Mouse (Mus musculus): Measurements from ENCODE around the gene Mettl24. TPM values are rescaled to one million over a fixed set of nuclear protein-coding genes. Genes with fewer than 3 reads are reported as not detected.

Gene Mettl24
- polyA plus RNA-seq (2015; fragmentation: Nextera tagmentation; extraction: Ambion mirVana) = 17.1 and 21.6 TPM in 2 replicates

DNA sequence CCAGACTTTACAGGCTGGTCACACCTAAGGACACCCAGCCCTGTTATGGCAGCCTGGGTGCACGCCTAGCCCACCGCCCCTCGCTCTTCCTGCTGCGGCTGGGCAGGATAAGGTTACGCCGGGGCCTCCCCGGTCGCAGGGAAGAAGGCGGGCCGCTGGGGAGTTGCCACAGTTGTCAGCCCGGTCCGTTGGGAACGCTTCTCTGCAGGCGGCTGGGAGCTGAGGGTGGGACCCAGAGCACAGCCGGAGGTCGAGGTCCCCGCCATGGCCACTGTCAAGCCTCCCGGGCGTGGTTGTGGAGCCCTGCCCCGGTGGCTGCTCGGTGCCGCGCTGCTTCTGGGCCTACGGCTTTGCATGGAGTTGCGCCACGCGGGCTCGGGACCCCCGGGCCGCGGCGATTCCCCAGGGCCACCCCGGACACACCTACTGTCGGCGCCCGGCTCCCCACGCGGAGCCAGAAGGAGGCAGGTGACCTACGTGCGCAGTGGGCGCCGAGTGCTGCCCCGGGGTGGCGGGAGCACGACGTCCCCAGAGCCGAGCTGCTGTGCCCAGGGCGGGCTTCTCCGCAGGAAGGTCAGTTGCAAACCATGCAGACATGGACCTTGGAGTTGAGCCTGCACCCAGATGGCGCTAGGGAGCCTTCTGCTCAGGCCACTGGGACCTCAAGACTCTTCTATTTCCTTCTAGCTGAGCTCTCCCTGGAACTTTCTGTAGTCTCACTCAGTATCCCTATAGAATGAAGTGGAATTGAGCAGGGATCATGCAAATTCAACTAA, at the start of gene Mettl24:
Gene Mettl24 (plus strand): TSS at position 191 of the 776 bp plus-strand sequence.
- Histone ChIP-seq H3K27ac (ENCODE audit: low read length) (peak within 1 kb of the TSS; percentile 75), H3K4me3 (ENCODE audit: low read depth, low read length) (peak within 1 kb of the TSS; percentile 53), H3K4me2 (replicated peaks; ENCODE audit: low read depth, low read length) (peak within 1 kb of the TSS; percentile 98), H3K9ac (replicated peaks; ENCODE audit: low read depth) (peak within 1 kb of the TSS; percentile 59), H3K36me3 (ENCODE audit: insufficient read depth, low read length) (no peaks in the 10 kb centered on the region), H3K27me3 (replicated peaks; ENCODE audit: insufficient read depth, low read length) (no peaks in the 10 kb centered on the region), H3K9me3 (ENCODE audit: low read length) (no peaks in the 10 kb centered on the region), H3K4me1 (ENCODE audit: insufficient read depth, low read depth, low read length) (no peaks in the 10 kb centered on the region)
- peak; percentile 88 for TF ChIP-seq CTCF (IDR thresholded peaks at IDR 0.05)
- no peak for TF ChIP-seq EP300 (IDR thresholded peaks at IDR 0.05)
- ATAC-seq = peak; percentile 93
- under 1% methylated on average over 45 of the region's 50 CpGs for WGBS
- DNase-seq (ENCODE audit: low spot score) = peak; percentile 89

DNA sequence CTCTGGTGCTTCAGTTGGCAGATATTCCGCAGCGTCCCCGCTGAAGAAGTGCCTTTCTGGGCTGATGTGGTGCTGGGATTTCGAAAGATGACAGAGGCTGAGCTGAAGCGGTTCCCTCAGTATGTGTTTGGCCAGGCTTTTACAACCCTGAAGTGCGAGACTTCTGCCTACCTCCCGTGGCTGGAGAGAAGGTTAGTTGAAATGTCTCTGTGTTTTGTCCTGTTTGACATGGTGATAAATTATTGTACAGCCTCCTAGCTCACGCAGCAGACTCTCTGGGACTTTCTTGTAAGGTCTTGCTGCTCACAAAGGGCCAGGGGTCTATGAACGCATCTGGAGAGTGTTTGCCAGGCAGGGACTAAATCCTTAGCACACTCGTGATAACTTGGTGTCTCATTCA, 45.8 kb upstream of the Mettl24 start:
- no peak overlapping the region for H3K4me2 ChIP-seq (replicated peaks; ENCODE audit: low read depth, low read length)
- ATAC-seq = no peak
- no peak overlapping the region for H3K9ac ChIP-seq (replicated peaks; ENCODE audit: low read depth)
- no peak for TF ChIP-seq CTCF (IDR thresholded peaks at IDR 0.05)
- no peak for TF ChIP-seq EP300 (IDR thresholded peaks at IDR 0.05)
- H3K27me3 ChIP-seq (replicated peaks; ENCODE audit: insufficient read depth, low read length) = no peaks in the 10 kb centered on the region
- 38% methylated on average over 10 of the region's 10 CpGs for WGBS
- H3K4me3 ChIP-seq (ENCODE audit: low read depth, low read length) = no peak overlapping the region
- no peaks in the 10 kb centered on the region for H3K4me1 ChIP-seq (ENCODE audit: insufficient read depth, low read depth, low read length)
- DNase-seq (ENCODE audit: low spot score) = no peak
- H3K36me3 ChIP-seq (ENCODE audit: insufficient read depth, low read length) = no peaks in the 10 kb centered on the region
- H3K9me3 ChIP-seq (ENCODE audit: low read length) = no peaks in the 10 kb centered on the region
- no peak overlapping the region for H3K27ac ChIP-seq (ENCODE audit: low read length)

DNA sequence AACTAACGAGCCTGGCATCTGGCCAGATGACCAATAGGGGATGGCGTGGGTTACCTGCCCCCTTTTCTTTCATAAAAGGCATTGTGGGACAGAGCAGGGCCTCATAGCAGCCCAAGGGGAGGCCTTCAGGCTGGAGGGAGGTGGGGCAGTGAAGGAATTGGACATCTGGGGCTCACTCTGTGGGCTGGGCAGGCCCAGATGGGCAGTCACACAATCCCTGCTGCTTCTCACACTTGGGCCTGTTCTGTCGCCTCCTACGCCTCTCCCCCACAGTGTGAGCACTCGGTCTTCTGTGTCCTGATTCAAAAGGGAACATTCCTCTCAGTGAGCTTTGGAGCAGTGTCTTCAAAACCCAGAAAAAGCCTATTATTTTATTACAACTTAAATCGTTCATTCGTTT, 44.8 kb upstream of the Mettl24 start:
- peak; percentile 28; the same call in 1 of the 2 replicates for ATAC-seq

DNA sequence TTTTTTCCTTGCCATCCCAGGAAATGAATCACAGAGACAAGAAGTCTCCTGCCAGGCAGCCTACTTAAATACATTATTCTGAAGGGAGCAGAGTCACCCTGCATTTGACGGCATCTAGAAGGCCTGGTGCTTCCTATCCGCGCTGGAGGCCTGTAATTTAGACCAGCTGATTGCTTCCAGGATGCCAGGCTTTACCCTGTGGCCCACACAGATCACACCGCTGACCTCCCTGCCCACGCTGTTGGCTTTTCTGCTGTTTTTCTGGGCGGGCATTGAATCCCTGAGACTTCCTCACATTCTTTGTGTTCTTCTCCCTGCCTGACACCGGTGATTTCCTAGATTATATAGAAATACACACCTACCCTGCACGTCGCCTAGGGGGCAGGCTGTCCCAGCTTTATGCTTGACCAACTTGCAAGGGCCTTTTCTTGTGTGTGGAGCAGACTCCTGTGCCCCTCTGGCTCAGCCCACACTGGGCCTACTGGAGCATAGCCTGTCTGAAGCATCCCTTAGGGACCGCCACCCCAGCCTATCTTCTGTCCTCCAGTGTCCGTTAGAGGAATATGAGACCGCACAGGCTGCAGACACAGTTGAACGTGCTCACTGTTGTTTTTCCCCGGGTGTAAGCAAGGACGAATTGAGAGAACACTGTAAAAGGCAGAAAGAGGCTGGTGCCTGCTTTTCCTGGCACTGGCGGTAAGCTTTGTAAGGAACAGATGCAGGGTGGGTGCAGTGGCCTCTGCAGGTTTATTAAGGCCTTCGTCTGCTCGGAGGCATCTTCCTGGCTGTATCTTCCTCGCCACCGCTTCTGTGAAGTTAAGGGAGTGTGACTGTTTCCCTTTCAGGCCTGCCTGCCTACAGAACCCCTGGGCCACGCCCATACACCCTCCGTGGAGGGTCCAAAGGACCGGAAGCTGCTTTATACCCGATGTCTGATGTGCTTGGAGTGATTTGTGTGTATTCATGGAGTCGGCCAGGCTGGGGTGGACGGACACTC, 44.0 kb upstream of the Mettl24 start:
- Histone ChIP-seq H3K4me1 (ENCODE audit: insufficient read depth, low read depth, low read length) (no peaks in the 10 kb centered on the region), H3K36me3 (ENCODE audit: insufficient read depth, low read length) (no peaks in the 10 kb centered on the region), H3K27me3 (replicated peaks; ENCODE audit: insufficient read depth, low read length) (no peaks in the 10 kb centered on the region), H3K4me3 (ENCODE audit: low read depth, low read length) (no peak overlapping the region), H3K9ac (replicated peaks; ENCODE audit: low read depth) (no peak overlapping the region), H3K9me3 (ENCODE audit: low read length) (no peaks in the 10 kb centered on the region), H3K27ac (ENCODE audit: low read length) (no peak overlapping the region), H3K4me2 (replicated peaks; ENCODE audit: low read depth, low read length) (no peak overlapping the region)
- DNase-seq (ENCODE audit: low spot score) (no peak), ATAC-seq (no peak)
- TF ChIP-seq EP300 (IDR thresholded peaks at IDR 0.05) (no peak), CTCF (IDR thresholded peaks at IDR 0.05) (no peak)
- 75% methylated on average over 26 of the region's 26 CpGs for WGBS

More for the DNA sequence above, 44.8 kb upstream of the Mettl24 start:
- no peak for TF ChIP-seq CTCF (IDR thresholded peaks at IDR 0.05)
- no peak for TF ChIP-seq EP300 (IDR thresholded peaks at IDR 0.05)
- H3K4me2 ChIP-seq (replicated peaks; ENCODE audit: low read depth, low read length) = peak overlapping the region; percentile 36
- no peak overlapping the region for H3K9ac ChIP-seq (replicated peaks; ENCODE audit: low read depth)
- H3K4me1 ChIP-seq (ENCODE audit: insufficient read depth, low read depth, low read length) = no peaks in the 10 kb centered on the region
- no peak overlapping the region for H3K27ac ChIP-seq (ENCODE audit: low read length)
- no peak overlapping the region for H3K4me3 ChIP-seq (ENCODE audit: low read depth, low read length)
- H3K27me3 ChIP-seq (replicated peaks; ENCODE audit: insufficient read depth, low read length) = no peaks in the 10 kb centered on the region
- H3K9me3 ChIP-seq (ENCODE audit: low read length) = no peaks in the 10 kb centered on the region
- 55% methylated on average over 7 of the region's 7 CpGs for WGBS
- DNase-seq (ENCODE audit: low spot score) = no peak
- H3K36me3 ChIP-seq (ENCODE audit: insufficient read depth, low read length) = no peaks in the 10 kb centered on the region

DNA sequence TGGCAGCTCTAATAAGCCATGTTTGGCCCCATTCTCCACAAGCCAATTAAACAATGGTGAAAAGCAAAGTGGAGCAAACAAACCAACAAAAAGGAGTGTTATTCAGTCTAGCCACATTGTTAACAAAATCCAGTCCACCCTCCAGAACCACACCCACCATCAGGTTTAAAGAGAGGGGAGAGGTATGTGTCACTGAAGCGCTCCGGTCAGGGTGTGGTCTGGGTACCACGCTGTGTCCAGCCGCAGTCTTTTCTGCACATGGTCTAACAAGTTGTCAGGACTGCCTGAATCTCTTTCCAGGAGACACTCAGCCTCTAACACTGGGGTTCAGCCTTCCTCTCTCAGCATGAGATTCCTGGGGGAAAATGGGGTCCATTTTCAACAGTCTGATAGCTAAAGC, 42.7 kb upstream of the Mettl24 start:
- Histone ChIP-seq H3K4me2 (replicated peaks; ENCODE audit: low read depth, low read length) (no peak overlapping the region), H3K27ac (ENCODE audit: low read length) (no peak overlapping the region), H3K27me3 (replicated peaks; ENCODE audit: insufficient read depth, low read length) (no peaks in the 10 kb centered on the region), H3K9me3 (ENCODE audit: low read length) (no peaks in the 10 kb centered on the region), H3K9ac (replicated peaks; ENCODE audit: low read depth) (no peak overlapping the region), H3K4me3 (ENCODE audit: low read depth, low read length) (no peak overlapping the region), H3K4me1 (ENCODE audit: insufficient read depth, low read depth, low read length) (no peaks in the 10 kb centered on the region), H3K36me3 (ENCODE audit: insufficient read depth, low read length) (no peaks in the 10 kb centered on the region)
- TF ChIP-seq EP300 (IDR thresholded peaks at IDR 0.05) (no peak), CTCF (IDR thresholded peaks at IDR 0.05) (no peak)
- ATAC-seq (no peak), DNase-seq (ENCODE audit: low spot score) (no peak)
- WGBS = 81% methylated on average over 4 of the region's 4 CpGs

DNA sequence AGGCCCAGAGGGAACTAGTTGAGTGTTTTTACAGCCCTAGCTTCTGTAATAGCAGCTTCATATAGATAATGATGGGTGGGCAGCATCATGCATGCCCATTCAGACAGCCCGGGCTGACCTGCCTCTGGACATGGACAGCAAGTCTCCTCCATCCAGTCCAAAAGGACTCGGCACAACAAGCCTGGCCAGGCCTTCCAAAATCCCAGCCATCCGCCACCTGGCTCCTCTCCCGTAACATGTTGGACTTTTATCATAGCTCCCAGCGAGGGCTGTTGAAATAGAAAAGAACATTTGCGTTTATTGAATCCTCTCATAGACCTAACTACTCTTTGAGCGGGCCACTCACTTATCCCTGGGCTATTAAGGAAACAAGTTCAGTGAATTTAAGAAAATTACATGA, 41.2 kb upstream of the Mettl24 start:
- Histone ChIP-seq H3K4me2 (replicated peaks; ENCODE audit: low read depth, low read length) (no peak overlapping the region), H3K27me3 (replicated peaks; ENCODE audit: insufficient read depth, low read length) (no peaks in the 10 kb centered on the region), H3K36me3 (ENCODE audit: insufficient read depth, low read length) (no peaks in the 10 kb centered on the region), H3K9me3 (ENCODE audit: low read length) (no peaks in the 10 kb centered on the region), H3K4me3 (ENCODE audit: low read depth, low read length) (no peak overlapping the region), H3K27ac (ENCODE audit: low read length) (no peak overlapping the region), H3K4me1 (ENCODE audit: insufficient read depth, low read depth, low read length) (no peaks in the 10 kb centered on the region), H3K9ac (replicated peaks; ENCODE audit: low read depth) (no peak overlapping the region)
- 85% methylated on average over 7 of the region's 7 CpGs for WGBS
- DNase-seq (ENCODE audit: low spot score) = no peak
- TF ChIP-seq CTCF (IDR thresholded peaks at IDR 0.05) (no peak), EP300 (IDR thresholded peaks at IDR 0.05) (no peak)
- ATAC-seq = no peak
